Mouse (Mus musculus): ENCODE data around the gene Fbxo30.

DNA sequence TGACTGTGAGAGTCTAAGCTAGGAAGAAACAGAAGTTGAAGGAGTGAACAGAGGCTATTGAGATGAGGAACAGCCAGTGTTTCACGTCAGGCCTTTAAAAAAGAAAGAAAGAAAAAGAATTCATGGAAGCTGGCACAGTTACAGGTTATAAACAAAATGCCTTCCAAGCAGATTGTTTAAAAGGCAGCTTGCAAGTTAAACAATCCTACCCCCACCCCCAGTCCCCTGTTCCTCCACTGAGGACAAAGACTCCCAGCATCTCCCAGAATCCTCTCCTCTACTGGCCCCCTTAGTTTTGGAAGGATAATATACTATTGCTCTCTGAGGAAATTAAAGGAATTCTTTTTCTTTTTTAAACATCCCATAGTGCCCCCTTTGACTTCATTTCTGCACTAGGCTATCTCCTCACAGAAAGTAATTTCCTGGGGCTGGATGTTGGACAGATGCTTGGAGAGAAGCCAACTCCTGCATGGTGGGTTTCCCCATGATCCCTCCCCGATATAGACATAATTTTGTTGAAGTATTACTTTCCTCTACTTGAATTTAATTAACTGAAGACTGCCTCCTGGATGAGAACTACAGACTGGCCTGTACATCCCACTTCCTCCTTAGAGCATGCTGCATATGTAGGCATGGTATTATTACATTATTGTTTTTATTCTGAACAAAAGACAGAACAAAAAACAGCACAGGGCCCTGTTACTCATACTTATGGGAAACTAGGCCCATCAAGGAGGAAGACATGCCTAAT, 30.7 kb upstream of the Fbxo30 start:
- TF ChIP-seq CTCF (IDR thresholded peaks at IDR 0.05; ENCODE audit: low read depth) (no peak), EP300 (IDR thresholded peaks at IDR 0.05; ENCODE audit: low read depth) (no peak)

All from heart, postnatal 0 days (tissue).